Mouse (Mus musculus) B cell, adult 67 days (primary cell): ENCODE results near the gene Sned1. TPM values are rescaled to one million over a fixed set of nuclear protein-coding genes. Genes with fewer than 3 reads are reported as not detected.

Experiments
- total RNA-seq, 2 experiments: library from RNA; stranded (reverse); gene quantifications; 4 replicates each; pipeline ENCODE4 v1.2.4; 2023

The Sned1 gene
- total RNA-seq, result 1 to 10 TPM in 1 of 2 experiments, under 1 TPM in 1; 0.61 to 1.0 TPM

DNA sequence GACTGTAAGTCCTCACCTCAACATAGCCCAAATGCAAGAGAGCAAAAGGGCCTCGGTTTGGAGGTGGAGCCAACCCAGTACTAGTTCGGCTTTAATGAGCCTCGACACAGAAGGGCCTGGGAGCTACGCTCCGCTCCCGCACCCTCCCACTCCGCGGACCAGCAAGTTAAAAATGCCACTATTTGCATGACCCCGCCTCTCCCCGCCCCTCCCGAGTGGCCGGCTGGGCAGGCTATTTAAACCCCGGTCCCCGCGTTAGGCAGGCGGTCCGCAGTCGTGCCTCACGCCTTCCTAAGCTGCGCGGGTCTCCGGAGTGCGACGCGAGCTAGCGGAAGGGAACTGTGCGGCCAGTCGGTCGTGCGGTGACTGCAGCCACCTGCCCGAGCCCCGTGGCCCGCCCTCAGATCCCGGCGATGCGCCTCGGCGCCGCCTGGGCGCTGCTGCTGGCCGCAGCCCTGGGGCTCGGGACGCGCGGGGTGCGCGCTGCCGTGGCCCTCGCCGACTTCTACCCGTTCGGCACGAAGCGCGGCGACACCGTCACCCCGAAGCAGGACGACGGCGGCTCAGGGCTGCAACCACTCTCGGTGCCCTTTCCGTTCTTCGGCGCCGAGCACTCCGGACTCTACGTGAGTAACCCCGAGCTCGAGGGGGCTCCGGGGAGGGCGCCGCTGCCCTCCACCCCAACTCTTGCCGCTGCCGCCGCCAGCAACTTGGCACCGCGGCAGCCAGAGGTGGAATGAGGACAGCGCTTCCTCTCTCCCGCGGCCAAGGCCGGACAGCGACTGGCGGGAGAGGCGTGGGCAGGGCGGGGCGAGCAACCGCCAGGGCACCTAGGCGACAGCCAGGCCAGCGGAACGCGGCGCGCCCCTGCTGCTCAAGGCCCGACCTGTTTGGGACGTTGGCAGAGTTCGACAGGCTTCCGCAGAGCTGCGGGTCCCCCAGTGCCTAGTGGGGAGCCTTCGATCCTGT is at the start of gene Sned1:
TSS of gene Sned1 (plus strand) at position 266 of the 969 bp plus-strand sequence.

DNA sequence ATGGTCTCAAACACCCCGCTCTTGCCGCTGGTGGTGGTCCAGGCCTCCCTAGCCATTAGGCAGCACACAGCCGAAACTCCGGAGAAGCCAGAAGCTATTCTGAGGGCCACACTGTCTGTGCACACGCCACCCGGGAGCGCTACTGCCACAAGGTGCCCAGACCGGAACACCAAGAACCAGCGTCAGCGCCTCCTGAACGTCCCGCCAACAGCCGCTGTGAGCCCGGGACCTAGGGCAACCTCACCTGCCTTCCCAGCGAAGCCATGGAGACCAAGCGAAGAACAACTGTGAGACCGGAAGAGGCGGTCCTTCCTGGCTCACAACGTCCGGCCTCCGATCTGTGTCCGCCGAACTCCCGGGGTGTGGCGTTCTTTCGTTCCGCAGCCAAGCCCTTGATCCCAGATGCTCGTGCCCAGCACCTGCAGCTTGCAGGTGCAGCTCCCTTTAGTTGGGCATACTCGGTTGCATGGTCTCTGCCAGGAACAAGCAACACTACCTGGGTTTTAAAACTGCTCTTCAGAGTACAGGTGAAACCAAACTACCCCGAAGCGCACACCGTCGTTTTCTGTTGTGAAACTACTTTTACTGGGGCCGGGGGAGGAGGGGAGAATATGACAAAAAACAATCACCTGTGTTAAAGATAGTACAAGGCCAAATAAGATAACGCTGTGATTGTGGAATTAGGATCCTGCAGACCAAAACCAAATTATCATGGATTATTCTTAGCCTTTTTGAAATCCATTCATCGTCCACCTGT is 70.1 kb downstream of the Sned1 start, which contains the start of gene Mterf4:
TSS of gene Mterf4 (minus strand) at position 335 of the 757 bp plus-strand sequence.

DNA sequence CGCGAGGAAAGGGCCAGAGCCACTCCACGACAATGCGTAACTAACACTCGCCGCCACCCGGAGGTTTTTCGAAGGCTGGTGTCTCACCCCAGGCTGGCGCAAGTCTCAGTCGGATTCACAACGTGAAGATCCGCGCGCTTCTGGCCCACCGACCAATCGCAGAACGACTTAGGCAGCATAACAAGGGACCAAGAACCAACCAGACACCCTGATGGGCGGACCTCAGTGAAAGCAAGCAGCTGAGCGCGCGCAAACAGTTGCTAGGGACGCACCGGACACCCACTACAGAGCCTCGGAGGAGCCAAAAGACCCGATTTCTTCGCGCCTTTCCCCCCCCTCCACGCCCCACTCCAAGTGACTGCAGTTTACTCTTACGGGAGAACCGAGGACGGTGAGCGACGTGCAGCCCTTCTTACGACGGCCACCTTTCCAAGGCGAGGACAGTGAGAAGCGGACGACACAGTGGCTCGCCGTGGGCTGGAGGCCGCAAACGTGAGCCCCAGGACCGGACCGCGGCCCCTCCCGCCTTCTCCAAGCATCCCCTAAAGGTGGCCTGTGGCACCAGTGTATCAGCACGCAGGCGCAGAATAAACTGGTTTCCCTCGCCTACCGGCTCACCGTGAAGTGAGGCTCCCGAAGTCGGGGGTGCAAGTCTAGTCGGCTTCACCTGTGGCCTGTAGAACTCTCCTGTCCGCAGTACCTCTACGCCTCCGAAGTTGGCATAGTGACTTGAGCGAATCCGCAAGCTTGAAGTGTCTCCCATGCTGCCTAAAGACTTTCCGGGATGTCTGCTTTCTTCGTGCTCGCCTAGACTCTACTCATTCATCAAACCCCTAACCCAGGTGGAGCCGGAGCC is 107.2 kb downstream of the Sned1 start, which contains the start of the genes Ppp1r7 and Pask:
TSS of gene Ppp1r7 (plus strand) at position 207 of the 856 bp plus-strand sequence.
TSS of gene Pask (minus strand) at position 835 of the 856 bp plus-strand sequence.

Other genes starting within 250 kb of the Sned1 start
- not detected for gene Aqp12, start 229.5 kb upstream of the Sned1 start, total RNA-seq
- not detected for gene Kif1a, start 133.9 kb upstream of the Sned1 start, total RNA-seq
- gene Agxt, start 100.6 kb upstream of the Sned1 start, total RNA-seq, result not detected
- not detected for gene 2310007B03Rik, start 74.9 kb upstream of the Sned1 start, total RNA-seq
- not detected for gene Crocc2, start 67.1 kb upstream of the Sned1 start, total RNA-seq
- gene Mterf4, start 70.1 kb downstream of the Sned1 start, total RNA-seq, result 10 to 100 TPM; 18.1 to 25.9 TPM
- gene Ppp1r7, start 107.0 kb downstream of the Sned1 start, total RNA-seq, result 10 to 100 TPM; 22.9 to 29.8 TPM
- 1 to 10 TPM; 2.0 to 2.3 TPM for gene Pask, start 107.6 kb downstream of the Sned1 start, total RNA-seq
- gene Ano7, start 138.1 kb downstream of the Sned1 start, total RNA-seq, result 1 to 10 TPM in 1 of 2 experiments, under 1 TPM in 1; 0.80 to 2.5 TPM
- 100 to 1,000 TPM; 137 to 145 TPM for gene Hdlbp, start 243.0 kb downstream of the Sned1 start, total RNA-seq